Mouse (Mus musculus) spleen, adult 2 months (tissue): ENCODE measurements around the gene Cysltr1. TPM values are rescaled to one million over a fixed set of nuclear protein-coding genes. Genes with fewer than 3 reads are reported as not detected.

Experiments
- DNase-seq, 2 experiments: peaks; one replicate each; pipeline versions ENCODE4 v3.0.0 to v3.0.0-alpha.2; 2012 to 2021; ENCODE audit warnings: low spot score in 2 of 2, low read depth in 1 of 2
- H3K27ac ChIP-seq: fragments of 200-500 bp; 2 replicates; pipeline ENCODE4 v1.5.1; 2012; ENCODE audit warnings: low read length, inconsistent platforms; ENCODE audit not compliant: insufficient read depth
- H3K27me3 ChIP-seq: fragments of 200-500 bp; 2 replicates; pipeline ENCODE4 v1.6.1; 2012; ENCODE audit warnings: mild to moderate bottlenecking, moderate library complexity, low read length, inconsistent platforms; ENCODE audit not compliant: control insufficient read depth, insufficient read depth
- H3K36me3 ChIP-seq: fragments of 200-500 bp; 2 replicates; pipeline ENCODE4 v1.6.1; 2012; ENCODE audit warnings: mild to moderate bottlenecking, low read length, inconsistent platforms; ENCODE audit not compliant: control insufficient read depth, insufficient read depth
- H3K4me1 ChIP-seq: fragments of 200-500 bp; 2 replicates; pipeline ENCODE4 v1.6.1; 2011; ENCODE audit warnings: inconsistent platforms; ENCODE audit not compliant: control insufficient read depth, insufficient read depth, insufficient read length
- H3K4me3 ChIP-seq: fragments of 200-500 bp; 2 replicates; pipeline ENCODE4 v1.5.1; 2011; ENCODE audit warnings: mild to moderate bottlenecking, inconsistent platforms; ENCODE audit not compliant: insufficient read depth, insufficient read length; ENCODE audit errors: extremely low read depth
- CTCF ChIP-seq: fragments of 200-500 bp; IDR thresholded peaks from 2 replicates; pipeline ENCODE4 v1.5.1; 2011; ENCODE audit warnings: mild to moderate bottlenecking, inconsistent platforms; ENCODE audit not compliant: insufficient read depth, insufficient read length, insufficient replicate concordance; ENCODE audit errors: extremely low read depth
- POLR2A ChIP-seq: fragments of 200-500 bp; IDR thresholded peaks from 2 replicates; pipeline ENCODE4 v1.6.1; 2011; ENCODE audit warnings: low read depth, low read length, inconsistent platforms
- WGBS: fragments of 180-500 bp; shearing (Covaris S2); methylation state at CpG from one replicate; pipeline ENCODE4 v1.1.7; 2018; 5-methylcytosine and 5-hydroxymethylcytosine counted together
- polyA plus RNA-seq: library from polyadenylated mRNA; depleted of rRNA; stranded (reverse); fragments of >200 nt; gene quantifications from 2 replicates; pipeline ENCODE4 v1.2.3, GENCODE M21; 2012; rRNA removed

Gene Cysltr1
- polyA plus RNA-seq: 0.27 and 0.39 TPM in 2 replicates

- TF ChIP-seq CTCF (no peak), POLR2A (no peak)
- H3K27ac ChIP-seq: no peak within 1 kb of the TSS
- no peak within 1 kb of the TSS; the same call in 1 of the 2 replicates for H3K4me3 ChIP-seq
- peaks cover 7% of the 10 kb centered on the region; the same call in 1 of the 2 replicates for H3K4me1 ChIP-seq
- DNase-seq: no peak
- 28% methylated on average over 6 of the region's 6 CpGs for WGBS
- H3K27me3 ChIP-seq: no peaks in the 10 kb centered on the region
- no peaks in the 10 kb centered on the region for H3K36me3 ChIP-seq
Measured at GRCm38 (mm10) chrX:106603386-106603785, at the start of gene Cysltr1. Cysltr1 (minus strand) TSS chrX:106603679.

- H3K4me1 ChIP-seq: no peaks in the 10 kb centered on the region
- H3K4me3 ChIP-seq: no peak overlapping the region
- H3K36me3 ChIP-seq: no peaks in the 10 kb centered on the region
- WGBS: 54% methylated on average over 3 of the region's 3 CpGs
- H3K27me3 ChIP-seq: no peaks in the 10 kb centered on the region
- peak in 1 of 2 experiments; percentile 14 for DNase-seq
- H3K27ac ChIP-seq: no peak overlapping the region
- TF ChIP-seq POLR2A: no peak
- TF ChIP-seq CTCF: no peak
Measured at GRCm38 (mm10) chrX:106634799-106635541, 31.5 kb upstream of the Cysltr1 start.

- Histone ChIP-seq H3K4me1 (no peaks in the 10 kb centered on the region), H3K4me3 (no peak overlapping the region), H3K27ac (no peak overlapping the region), H3K27me3 (no peaks in the 10 kb centered on the region), H3K36me3 (no peaks in the 10 kb centered on the region)
- TF ChIP-seq CTCF (no peak), POLR2A (no peak)
- DNase-seq: no peak
Measured at GRCm38 (mm10) chrX:106633543-106633942, 30.1 kb upstream of the Cysltr1 start.

- Histone ChIP-seq H3K36me3 (no peaks in the 10 kb centered on the region), H3K27ac (no peak overlapping the region), H3K27me3 (no peaks in the 10 kb centered on the region), H3K4me1 (no peaks in the 10 kb centered on the region), H3K4me3 (no peak overlapping the region)
- TF ChIP-seq CTCF (no peak), POLR2A (no peak)
- WGBS: 86% methylated on average over 1 of the region's 1 CpGs
- no peak for DNase-seq
Measured at GRCm38 (mm10) chrX:106628514-106628913, 25.0 kb upstream of the Cysltr1 start.

DNA sequence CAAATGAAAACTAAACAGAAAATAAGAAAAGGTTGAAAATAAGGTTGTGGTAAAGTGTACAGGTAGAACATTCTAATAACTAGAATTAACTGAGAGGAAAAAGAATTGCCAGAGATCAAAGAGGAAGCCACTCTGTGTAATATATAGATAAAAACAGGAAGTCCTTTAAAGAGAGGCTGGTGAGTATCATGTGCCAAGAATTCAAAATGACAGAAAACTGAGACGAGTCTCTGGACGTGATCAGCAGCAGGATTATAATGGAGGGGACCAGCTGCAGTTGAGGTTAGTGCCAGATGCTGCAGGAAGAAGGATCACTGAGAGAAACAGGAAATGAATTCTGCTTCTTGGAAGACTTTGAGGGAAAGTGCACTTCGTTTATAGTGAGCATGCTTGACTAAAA, 20.2 kb upstream of the Cysltr1 start:
- Histone ChIP-seq H3K36me3 (no peaks in the 10 kb centered on the region), H3K4me3 (peak overlapping the region; percentile 24; the same call in 1 of the 2 replicates), H3K27me3 (no peaks in the 10 kb centered on the region), H3K27ac (0 out of 2 replicates have a peak overlapping the region, but pooled peaks have one; percentile 27), H3K4me1 (no peaks in the 10 kb centered on the region)
- DNase-seq: no peak
- TF ChIP-seq CTCF (no peak), POLR2A (no peak)
- WGBS: 33% methylated on average over 3 of the region's 3 CpGs

DNA sequence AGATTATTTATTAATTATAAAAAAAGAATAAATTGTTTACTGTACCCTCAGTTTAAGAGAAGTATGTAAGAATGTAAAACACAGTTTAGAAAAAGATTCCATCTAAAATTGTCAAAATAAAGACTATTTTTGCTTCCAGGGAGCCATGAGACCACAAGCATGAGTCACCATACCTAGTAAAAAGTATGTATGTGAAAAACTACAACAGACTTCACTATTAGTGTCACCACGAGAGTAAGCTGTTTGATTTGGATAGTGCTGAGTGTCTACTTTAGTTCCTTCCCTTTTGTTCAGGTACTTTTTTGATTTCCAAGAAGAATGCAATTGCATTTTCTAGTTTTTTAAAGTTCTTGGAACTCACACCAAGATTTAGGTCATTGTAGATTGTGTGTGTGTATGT, 19.0 kb upstream of the Cysltr1 start:
- H3K27ac ChIP-seq: no peak overlapping the region
- no peaks in the 10 kb centered on the region for H3K36me3 ChIP-seq
- no peak for DNase-seq
- no peak for TF ChIP-seq CTCF
- no peak for TF ChIP-seq POLR2A
- H3K4me1 ChIP-seq: no peaks in the 10 kb centered on the region
- H3K4me3 ChIP-seq: no peak overlapping the region
- 67% methylated on average over 1 of the region's 1 CpGs for WGBS
- H3K27me3 ChIP-seq: no peaks in the 10 kb centered on the region
